Mouse (Mus musculus): ENCODE data around the gene Capn12. TPM values are rescaled to one million over a fixed set of nuclear protein-coding genes. Genes with fewer than 3 reads are reported as not detected.

Capn12 gene
- polyA plus RNA-seq, 3 experiments from 2014 or later = 0.15 TPM; not detected in 2

- ATAC-seq = no peak
These were observed 40.0 kb downstream of the Capn12 start for GRCm38 (mm10) chr7:28921178-28921577.

- ATAC-seq = no peak
These were observed 40.7 kb downstream of the Capn12 start for GRCm38 (mm10) chr7:28921722-28922465.

DNA sequence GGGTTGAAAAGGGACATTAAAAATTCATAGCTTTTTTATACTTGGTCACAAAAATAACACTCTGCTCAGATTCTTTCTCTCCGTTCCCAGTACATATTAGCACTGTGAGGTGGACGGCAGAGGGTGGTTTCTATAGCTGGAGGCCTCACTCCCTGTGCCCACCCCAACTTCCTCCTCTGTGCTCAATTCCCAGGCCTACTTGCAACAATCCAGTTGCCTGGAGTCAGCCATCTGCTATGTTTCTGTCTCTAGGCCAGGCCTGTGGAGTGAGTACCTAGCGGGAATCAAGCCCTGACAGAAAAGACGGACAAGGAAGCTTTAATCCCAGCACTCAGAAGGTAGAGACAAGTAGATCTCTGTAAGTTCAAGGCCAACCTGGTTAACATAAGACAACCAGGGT, 41.4 kb downstream of the Capn12 start:
- ATAC-seq = no peak

DNA sequence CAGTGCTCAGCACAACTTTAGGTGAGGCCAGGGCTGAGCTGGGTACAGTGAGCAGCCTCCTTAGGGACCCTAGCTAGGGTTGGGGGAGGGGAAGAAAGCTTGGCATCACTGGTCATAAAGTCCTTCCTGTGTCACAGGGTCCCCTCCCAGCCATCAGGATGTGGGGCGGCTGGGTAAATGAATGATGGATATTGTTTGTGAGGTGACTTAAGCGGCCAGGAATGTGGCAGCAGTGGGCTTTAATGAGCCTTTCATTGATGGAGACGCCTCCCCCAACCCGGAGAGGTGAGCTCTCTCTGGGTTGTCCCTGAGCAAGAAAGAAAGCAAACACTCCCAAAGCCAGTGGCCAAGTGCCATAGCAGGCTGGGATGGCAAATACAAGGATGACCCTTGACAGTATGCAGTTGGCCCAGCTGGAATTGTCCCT, 42.7 kb downstream of the Capn12 start:
- no peak for ATAC-seq

- no peak for ATAC-seq
These were observed 43.6 kb downstream of the Capn12 start for GRCm38 (mm10) chr7:28924802-28925201.

DNA sequence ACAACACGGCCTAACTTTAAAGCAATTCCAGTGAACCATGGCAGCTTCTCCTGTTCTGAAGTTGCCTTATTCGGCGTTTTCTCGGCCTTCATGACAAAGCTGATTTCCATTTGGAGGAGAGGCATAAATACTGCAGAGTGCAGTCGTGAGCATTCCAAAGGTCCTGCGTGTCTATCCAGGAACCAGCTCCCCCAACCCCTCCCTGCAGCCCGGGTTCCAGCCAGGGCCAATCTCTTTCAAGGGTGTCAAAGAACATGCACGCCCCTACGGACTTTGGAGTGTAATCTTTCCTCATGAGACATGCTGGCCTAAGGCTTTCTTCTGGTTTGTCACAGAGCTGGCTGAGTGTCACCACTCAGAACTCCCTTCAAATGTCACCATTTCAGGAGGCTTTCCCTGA, 44.1 kb downstream of the Capn12 start:
- no peak for ATAC-seq

DNA sequence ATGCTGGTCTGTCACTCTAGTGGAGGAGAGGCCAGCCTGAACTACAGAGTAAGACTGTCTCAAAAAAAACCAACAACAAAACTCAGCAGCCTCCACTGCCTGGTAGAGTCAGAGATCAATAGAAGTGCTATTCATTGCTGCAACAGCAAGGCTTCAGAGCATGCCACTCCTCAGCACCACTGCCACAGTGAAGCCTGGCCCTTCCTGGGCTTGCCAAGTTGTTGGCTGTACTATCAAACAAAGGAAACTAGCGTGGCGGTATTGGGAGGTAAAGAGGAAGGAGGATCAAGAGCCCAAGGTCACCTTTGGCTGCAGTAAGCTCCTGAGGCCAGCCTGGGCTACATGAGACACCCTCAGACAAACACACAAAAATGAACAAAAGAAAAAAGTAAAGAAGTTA, 45.0 kb downstream of the Capn12 start:
- ATAC-seq = no peak

- no peak for ATAC-seq
These were observed 48.2 kb downstream of the Capn12 start for GRCm38 (mm10) chr7:28929381-28929780.

GRCm38 (mm10) chr7:28930320-28931031, 49.3 kb downstream of the Capn12 start:
- ATAC-seq = no peak

- no peak for ATAC-seq
These were observed 49.9 kb downstream of the Capn12 start for GRCm38 (mm10) chr7:28931032-28931694.

GRCm38 (mm10) chr7:28931695-28932039, 50.4 kb downstream of the Capn12 start:
- ATAC-seq = no peak

DNA sequence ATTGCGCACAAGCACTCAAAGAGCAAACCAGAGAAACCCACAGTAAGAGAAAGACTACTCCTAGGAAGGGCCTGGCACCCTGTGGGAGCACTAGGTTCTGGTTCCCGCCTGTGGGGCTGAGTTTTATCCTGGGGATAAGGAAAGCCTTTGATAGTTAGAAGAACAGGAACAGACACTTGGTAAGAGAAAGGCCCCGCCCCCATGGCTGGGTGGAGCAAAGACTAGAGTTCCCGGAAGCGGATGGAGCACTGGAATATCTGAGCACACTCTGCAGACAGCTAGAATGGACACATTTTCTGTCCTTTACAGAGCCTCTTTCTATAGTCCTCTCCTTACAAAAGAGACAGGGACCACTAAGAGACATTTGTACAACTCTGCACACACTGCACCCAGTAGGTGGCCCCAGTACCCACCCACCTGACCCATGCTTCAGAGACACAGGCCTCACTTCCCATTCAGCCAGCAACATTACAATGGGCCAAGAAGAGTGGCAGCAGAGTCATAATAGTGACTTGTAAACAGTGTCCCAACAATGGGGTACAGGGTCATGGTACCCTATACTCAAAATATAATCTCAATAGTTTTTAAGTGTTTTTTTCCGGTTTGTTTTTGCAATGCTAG, 51.3 kb downstream of the Capn12 start:
- no peak for ATAC-seq

- ATAC-seq = no peak
These were observed 52.6 kb downstream of the Capn12 start for GRCm38 (mm10) chr7:28933825-28934224.

DNA sequence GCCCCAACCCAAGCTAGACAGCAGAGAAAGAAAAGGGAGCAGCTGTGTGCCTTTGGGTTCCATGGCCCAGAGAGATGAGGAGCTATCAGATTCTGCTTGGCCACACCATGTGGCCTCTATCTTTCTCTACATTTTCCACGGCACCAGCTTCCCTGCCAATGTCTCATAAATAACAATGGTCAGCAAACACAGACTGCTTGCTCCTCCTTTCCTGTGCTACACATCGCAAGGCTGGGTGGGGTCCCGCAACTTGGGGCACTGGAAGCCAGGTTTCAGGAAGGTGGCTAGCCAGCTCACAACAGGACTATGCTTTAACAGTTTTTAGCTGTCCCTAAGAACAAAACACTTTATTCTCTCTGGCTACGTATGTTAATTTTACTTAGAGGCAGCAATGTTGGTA, 55.6 kb downstream of the Capn12 start:
- ATAC-seq = no peak

DNA sequence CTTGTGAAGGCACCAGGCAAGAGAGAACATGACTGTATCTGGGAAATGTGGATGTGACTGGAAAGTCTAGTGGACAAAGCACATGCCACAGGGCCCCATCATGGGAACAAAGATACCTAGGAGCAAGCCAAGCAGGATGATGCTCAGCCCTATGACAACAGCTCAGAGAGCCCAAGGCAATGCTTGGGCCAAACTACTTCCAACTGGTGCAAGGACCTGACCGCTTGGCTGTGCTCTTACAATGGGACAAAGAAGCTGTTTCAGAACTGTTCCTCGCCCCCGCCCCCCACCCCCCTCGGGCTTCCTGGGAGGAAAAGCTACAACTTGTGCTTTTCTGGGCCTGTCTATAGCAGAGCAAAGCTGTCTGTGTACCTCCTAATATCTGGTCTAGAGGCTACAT, 57.4 kb downstream of the Capn12 start:
- no peak for ATAC-seq

DNA sequence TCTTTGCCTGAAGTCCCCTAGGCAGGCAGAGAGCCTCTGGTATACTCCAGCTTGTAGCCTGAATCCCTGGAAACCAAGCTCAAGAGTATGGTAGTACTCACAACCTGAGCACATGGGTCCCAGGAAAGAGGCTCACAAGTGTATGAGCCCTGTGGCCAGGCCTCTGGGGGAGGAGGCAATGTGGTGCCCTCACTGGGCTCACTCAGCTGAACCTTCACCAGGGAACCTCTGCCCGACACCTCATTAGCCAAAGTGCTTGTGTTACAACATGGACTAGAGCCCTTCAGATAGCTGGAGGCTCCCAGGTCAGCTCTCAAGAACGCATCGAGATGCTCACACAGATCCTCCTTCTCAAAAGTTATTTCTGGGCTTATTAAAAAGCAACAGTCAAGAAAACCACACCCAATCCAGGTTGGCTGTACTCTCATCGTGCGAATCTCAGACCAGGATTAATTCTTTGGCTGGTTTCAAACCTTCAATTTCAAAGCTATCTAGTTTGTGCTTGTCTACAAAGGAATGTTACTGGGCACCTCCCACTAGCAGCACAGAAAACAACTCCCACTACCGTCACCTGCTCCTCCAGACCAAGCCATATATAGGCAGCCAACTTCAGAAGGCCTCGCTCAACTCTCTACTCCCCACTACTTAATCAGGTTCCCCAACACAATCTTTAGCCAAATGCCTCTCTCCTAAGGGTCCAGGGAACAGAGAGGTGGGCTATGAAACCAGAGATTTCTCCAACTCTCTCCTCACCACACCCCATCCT, 58.4 kb downstream of the Capn12 start:
- no peak for ATAC-seq

GRCm38 (mm10) chr7:28941129-28941528, 59.9 kb downstream of the Capn12 start:
- ATAC-seq = no peak

GRCm38 (mm10) chr7:28941542-28941941, 60.3 kb downstream of the Capn12 start:
- ATAC-seq = no peak
